Mouse (Mus musculus) heart, embryonic 15.5 days (tissue): ENCODE measurements at regions not wholly inside any gene's neighbourhood (a gene's known extent, or its start where the extent isn't known, plus 50 kb on each side); places are given as distances from the start of the nearest gene placed in this dataset.

ENCODE experiments used
- ATAC-seq: fragments of 200-750 bp; cut with Nextera tagmentation; replicated peaks from 2 replicates; pipeline ENCODE4 v1.8.0; 2017; ENCODE audit warnings: low read depth, moderate TSS enrichment; ENCODE audit not compliant: insufficient number of reproducible peaks, insufficient read depth, low FRiP score
- H3K27ac ChIP-seq: fragments of 300-500 bp; sonication (generic); 2 replicates; pipeline ENCODE4 v1.5.1; 2015; ENCODE audit warnings: mild to moderate bottlenecking, inconsistent platforms
- H3K27me3 ChIP-seq: fragments of 300-500 bp; sonication (generic); 2 replicates; pipeline ENCODE4 v1.6.1; 2015; ENCODE audit warnings: inconsistent platforms
- H3K36me3 ChIP-seq: fragments of 300-500 bp; sonication (generic); 2 replicates; pipeline ENCODE4 v1.6.1; 2015; ENCODE audit warnings: mild to moderate bottlenecking, inconsistent platforms
- H3K4me1 ChIP-seq: fragments of 300-500 bp; sonication (generic); replicated peaks from 2 replicates; pipeline ENCODE4 v1.6.1; 2015; ENCODE audit warnings: inconsistent platforms
- H3K4me2 ChIP-seq: fragments of 300-500 bp; sonication (generic); 2 replicates; pipeline ENCODE4 v1.6.1; 2015; ENCODE audit warnings: inconsistent platforms, mild to moderate bottlenecking, moderate library complexity
- H3K4me3 ChIP-seq: fragments of 300-500 bp; sonication (generic); 2 replicates; pipeline ENCODE4 v1.5.1; 2015; ENCODE audit warnings: mild to moderate bottlenecking, inconsistent platforms
- H3K9ac ChIP-seq: fragments of 300-500 bp; sonication (generic); 2 replicates; pipeline ENCODE4 v1.6.1; 2015; ENCODE audit warnings: mild to moderate bottlenecking, inconsistent platforms
- H3K9me3 ChIP-seq: fragments of 300-500 bp; sonication (generic); replicated peaks from 2 replicates; pipeline ENCODE4 v1.6.1; 2016; ENCODE audit warnings: inconsistent platforms
- WGBS: fragments of 180-500 bp; shearing (Covaris S2); methylation state at CpG from one replicate; pipeline ENCODE4 v1.1.7; 2015; ENCODE audit warnings: mixed read lengths; 5-methylcytosine and 5-hydroxymethylcytosine counted together

DNA sequence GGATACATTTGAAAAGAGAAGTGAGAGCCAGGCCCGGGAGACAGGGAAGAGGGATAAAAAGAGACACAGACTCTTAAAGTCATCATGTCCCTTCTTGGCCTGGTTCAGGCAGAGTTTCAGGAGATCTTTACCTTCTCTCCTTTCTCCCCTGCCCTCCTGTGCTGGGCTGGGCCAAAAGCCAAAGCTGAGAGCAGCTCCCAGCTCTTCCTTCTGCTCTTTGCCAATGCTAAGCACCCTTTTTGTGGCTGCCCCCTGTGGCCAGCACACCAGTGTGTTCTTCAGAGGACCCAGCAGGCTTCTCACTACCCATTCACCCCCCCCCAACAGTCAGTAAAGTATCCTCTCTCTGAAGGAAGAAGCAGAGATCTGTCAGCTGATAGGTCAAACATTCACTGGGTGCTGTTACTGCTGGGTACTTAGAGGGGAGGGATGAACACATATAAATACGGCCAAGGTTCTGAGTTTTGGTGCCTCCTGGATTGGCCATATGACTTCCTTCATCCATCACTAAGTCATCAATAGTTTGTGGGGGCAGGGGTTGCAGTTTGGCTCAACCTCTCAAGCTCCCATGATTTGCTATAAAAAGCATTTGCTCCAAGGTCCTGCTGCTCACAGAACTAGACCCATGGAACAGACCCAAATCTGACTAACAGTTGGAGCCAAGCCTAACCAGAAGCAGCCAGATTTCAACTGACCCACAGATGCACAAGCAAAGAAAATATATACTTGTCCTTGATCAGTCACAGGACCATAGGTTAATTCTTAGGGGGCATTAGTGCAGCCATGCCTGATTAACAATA is 87.7 kb upstream of the Spdye4c start:
- H3K27me3 ChIP-seq: no peaks in the 10 kb centered on the region
- H3K36me3 ChIP-seq: no peaks in the 10 kb centered on the region
- H3K9me3 ChIP-seq: no peaks in the 10 kb centered on the region
- H3K4me2 ChIP-seq: no peak overlapping the region
- H3K4me1 ChIP-seq: peaks cover 20% of the 10 kb centered on the region
- no peak overlapping the region for H3K4me3 ChIP-seq
- no peak for ATAC-seq
- 64% methylated on average over 2 of the region's 2 CpGs for WGBS
- H3K9ac ChIP-seq: no peak overlapping the region
- no peak overlapping the region for H3K27ac ChIP-seq

DNA sequence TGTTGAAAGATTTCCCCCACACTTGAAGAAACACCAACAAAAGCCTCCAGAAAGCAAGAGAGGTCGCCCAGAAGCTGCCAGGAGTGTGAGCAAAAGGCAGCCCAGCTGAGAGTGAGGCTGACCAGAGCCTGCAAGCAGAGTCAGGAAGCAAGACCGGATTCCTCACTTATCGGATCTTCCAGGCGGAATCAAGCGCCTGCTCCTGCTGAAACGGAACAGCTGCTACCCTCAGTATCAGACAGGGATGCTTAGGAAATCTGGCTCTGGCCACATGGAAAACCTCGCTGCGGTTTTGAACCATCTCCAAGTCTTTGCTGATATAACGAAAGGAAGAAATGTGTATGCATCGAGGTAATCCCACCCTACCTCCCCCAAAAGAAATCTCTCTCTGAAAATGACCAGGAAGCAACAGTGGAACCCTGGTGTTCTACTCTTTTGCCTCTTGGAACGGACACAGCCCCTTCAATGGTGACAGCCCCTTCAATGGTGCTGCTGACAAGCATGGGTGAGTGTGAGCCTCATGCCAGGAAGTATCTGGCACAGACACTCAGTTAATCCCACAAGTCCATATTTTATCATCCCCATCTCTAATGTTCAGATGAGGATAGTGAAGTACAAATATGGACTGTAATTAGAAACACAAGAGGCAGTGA is 83.3 kb upstream of the Spdye4c start:
- Histone ChIP-seq H3K9ac (no peak overlapping the region), H3K4me3 (peak overlapping the region; percentile 16)

DNA sequence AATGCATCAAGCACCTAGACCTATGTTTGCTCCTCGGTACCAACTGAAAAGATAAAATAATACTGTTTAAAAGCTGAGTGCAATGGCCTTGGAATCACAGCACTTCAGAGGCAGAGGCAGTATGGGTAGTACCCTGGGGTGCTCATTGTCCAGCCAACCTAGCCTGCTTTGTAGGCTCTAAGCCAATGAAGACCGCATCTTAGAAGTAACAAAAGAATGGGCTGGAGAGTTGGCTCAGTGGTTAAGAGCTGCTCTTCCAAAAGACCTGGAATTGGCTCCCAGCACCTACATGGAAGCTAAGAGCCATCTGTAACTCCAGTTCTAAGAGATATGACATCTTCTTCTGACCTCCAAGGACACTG is 82.8 kb upstream of the Spdye4c start:
- 43% methylated on average over 2 of the region's 2 CpGs for WGBS
- Histone ChIP-seq H3K36me3 (no peaks in the 10 kb centered on the region), H3K27me3 (no peaks in the 10 kb centered on the region), H3K9me3 (no peaks in the 10 kb centered on the region), H3K4me2 (peak overlapping the region; percentile 46), H3K4me3 (0 out of 2 replicates have a peak overlapping the region, but pooled peaks have one; percentile 16), H3K4me1 (peaks cover 24% of the 10 kb centered on the region), H3K9ac (no peak overlapping the region), H3K27ac (peak overlapping the region; percentile 83)
- peak; percentile 44; the same call in 1 of the 2 replicates for ATAC-seq

More for the DNA sequence above, 83.3 kb upstream of the Spdye4c start:
- Histone ChIP-seq H3K9me3 (no peaks in the 10 kb centered on the region), H3K27me3 (no peaks in the 10 kb centered on the region), H3K36me3 (no peaks in the 10 kb centered on the region), H3K27ac (peak overlapping the region; percentile 83), H3K4me2 (peak overlapping the region; percentile 46), H3K4me1 (peaks cover 24% of the 10 kb centered on the region)
- 7% methylated on average over 11 of the region's 11 CpGs for WGBS
- peak; percentile 90 for ATAC-seq

DNA sequence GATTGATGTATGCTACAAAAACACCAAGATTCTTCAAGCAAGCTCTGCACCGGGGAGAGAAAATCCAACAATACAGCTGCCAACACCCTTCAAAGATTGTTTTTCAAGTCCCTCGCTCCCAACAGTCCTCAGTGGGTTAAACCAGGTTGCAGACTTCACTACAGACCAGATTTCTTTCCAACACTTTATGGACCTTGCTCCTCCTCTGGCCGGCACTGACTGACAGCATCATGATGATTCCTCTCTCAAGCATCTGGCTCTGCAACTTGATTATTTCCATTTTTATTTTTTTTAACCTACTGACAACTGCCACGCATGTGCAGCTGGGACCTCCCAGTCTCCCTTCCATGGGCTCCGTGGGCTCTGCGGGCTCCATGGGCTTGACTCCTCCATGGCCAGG is 79.7 kb upstream of the Spdye4c start:
- no peak for ATAC-seq
- 64% methylated on average over 6 of the region's 6 CpGs for WGBS
- no peaks in the 10 kb centered on the region for H3K9me3 ChIP-seq
- H3K9ac ChIP-seq: no peak overlapping the region
- H3K4me2 ChIP-seq: no peak overlapping the region
- H3K27ac ChIP-seq: no peak overlapping the region
- H3K36me3 ChIP-seq: no peaks in the 10 kb centered on the region
- no peak overlapping the region for H3K4me3 ChIP-seq
- no peaks in the 10 kb centered on the region for H3K27me3 ChIP-seq
- H3K4me1 ChIP-seq: peaks cover 27% of the 10 kb centered on the region

DNA sequence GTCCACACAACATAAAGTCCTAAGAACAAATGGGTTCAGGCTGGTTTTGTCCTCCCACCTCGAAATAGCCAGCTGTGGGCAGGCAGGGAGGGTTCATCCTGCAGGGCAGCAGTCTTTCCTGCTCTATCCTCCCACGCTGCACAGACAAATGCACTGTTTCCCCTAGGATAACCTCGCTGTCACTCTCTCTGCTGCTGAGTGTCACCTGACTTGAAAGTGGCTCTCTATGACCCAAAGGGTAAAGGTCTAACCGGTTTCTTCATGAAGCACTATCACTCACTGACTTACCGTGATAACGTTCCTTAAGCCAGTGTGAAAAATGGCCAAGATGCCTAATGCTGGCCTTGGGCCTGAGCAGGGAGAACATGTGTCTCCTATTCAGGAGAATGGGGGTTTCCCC is 78.2 kb upstream of the Spdye4c start:
- no peaks in the 10 kb centered on the region for H3K9me3 ChIP-seq
- no peak; the same call in 1 of the 2 replicates for ATAC-seq
- WGBS: 47% methylated on average over 6 of the region's 6 CpGs

DNA sequence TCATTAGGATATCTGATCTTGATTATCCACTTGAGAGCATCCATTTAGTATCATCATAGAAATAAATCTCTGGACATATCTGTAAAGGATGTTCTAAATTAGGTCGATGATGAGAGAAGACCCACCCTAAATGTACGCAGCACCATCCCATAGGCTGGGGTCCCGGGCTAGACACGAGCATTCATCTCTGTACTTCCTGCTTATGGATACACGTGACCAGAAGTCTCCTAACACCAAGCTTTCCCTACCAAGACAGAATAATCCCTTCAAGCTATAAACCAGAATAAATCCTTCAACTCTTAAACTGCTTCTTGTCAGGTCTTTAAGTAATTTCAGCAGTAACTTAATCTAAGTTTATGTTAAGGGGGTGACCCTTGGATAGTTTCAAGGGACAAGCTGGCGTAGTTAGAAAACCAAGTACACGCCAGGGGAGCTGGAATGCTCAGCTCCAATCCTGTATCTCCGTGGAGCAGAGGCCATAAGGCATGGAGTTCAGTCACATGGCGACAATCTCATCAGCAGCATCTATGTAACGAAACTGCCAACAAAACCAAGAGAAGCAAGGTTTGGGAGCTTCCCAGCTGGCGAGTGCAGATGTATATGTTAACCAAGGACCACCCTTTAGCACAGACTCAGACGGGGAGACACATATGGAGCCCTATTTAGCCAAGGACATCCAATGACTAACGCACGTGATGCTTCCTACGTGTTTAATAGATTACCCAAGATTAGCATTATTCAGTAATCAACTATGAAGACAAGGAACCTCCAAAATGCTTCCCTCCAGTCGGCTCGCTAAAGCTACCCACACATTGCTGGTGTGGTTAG is 76.3 kb upstream of the Spdye4c start:
- H3K36me3 ChIP-seq: no peaks in the 10 kb centered on the region
- no peak overlapping the region for H3K27ac ChIP-seq
- no peaks in the 10 kb centered on the region for H3K27me3 ChIP-seq
- H3K9me3 ChIP-seq: no peaks in the 10 kb centered on the region
- H3K4me1 ChIP-seq: peaks cover 13% of the 10 kb centered on the region; the same call in 1 of the 2 replicates
- H3K4me2 ChIP-seq: no peak overlapping the region
- WGBS: 73% methylated on average over 17 of the region's 17 CpGs
- no peak for ATAC-seq
- no peak overlapping the region for H3K9ac ChIP-seq
- H3K4me3 ChIP-seq: no peak overlapping the region

More for the DNA sequence above, 78.2 kb upstream of the Spdye4c start:
- Histone ChIP-seq H3K27me3 (no peaks in the 10 kb centered on the region), H3K36me3 (no peaks in the 10 kb centered on the region), H3K27ac (no peak overlapping the region), H3K4me1 (peaks cover 22% of the 10 kb centered on the region), H3K4me2 (no peak overlapping the region), H3K9ac (no peak overlapping the region), H3K4me3 (no peak overlapping the region)

DNA sequence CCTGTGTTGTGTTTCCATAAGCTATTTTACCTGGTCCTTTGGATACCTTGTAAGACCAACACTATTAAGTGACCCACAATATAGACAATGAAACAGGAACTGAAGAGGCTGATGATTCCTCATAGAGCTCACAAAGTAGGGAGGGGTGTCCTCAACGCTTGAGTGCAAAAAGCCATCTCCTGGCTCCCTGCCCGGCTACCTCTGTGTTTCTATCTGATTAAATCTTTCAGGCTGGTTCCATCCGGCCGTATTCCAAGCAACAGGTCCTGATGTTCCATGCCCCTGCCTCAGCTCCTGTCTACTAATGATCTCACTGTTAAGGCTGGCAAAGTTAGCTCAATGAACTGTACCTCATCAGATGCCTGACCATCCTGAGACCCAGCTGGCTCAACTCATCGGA is 75.3 kb upstream of the Spdye4c start:
- ATAC-seq: no peak
- Histone ChIP-seq H3K27ac (0 out of 2 replicates have a peak overlapping the region, but pooled peaks have one; percentile 8), H3K36me3 (no peaks in the 10 kb centered on the region), H3K9ac (no peak overlapping the region), H3K4me2 (no peak overlapping the region), H3K9me3 (no peaks in the 10 kb centered on the region), H3K27me3 (no peaks in the 10 kb centered on the region), H3K4me1 (peaks cover 13% of the 10 kb centered on the region; the same call in 1 of the 2 replicates), H3K4me3 (no peak overlapping the region)
- WGBS: 62% methylated on average over 5 of the region's 5 CpGs

DNA sequence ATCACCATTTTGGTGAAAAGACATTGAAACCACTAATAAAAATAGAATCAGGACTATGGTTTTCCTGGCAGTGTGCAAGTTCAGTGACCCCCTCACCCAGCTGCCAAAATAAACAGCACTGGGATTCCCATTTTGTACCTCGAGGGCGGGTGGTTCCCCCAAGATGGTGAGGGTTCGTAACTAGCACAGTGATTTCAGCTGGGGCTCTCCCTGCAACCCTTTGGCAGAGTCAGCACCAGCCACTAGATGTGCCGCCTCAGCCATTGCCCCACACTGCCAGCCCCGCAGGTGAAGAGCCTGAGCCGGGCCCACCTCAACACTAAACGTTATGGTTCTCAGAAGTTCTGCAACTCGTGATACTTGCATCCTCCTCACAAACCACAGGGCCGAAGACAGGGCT is 74.3 kb upstream of the Spdye4c start:
- no peak for ATAC-seq
- H3K36me3 ChIP-seq: no peaks in the 10 kb centered on the region
- no peak overlapping the region for H3K4me2 ChIP-seq
- H3K9ac ChIP-seq: no peak overlapping the region
- no peaks in the 10 kb centered on the region for H3K9me3 ChIP-seq
- H3K4me1 ChIP-seq: peaks cover 13% of the 10 kb centered on the region; the same call in 1 of the 2 replicates
- no peaks in the 10 kb centered on the region for H3K27me3 ChIP-seq
- WGBS: 74% methylated on average over 9 of the region's 9 CpGs
- no peak overlapping the region for H3K27ac ChIP-seq
- H3K4me3 ChIP-seq: no peak overlapping the region

DNA sequence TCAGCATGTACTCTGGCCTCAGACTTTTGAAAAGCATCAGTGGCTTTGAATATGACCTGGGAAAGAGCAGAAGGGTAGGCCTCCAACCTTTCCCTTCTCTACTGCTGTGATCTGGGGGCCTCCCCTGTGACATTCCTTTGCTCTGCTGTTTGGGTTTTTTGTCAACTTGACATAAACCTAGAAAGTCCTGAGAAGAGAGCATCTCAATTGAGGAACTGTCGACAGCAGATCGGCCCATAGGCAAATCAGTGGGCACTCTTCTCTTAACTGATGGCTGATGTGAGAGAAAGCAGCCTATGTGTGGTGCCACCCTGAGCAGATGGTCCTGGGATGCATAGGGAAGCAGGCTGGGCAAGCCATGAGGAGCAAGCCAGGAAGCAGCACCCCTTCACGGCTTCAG is 72.9 kb upstream of the Spdye4c start:
- WGBS: 85% methylated on average over 3 of the region's 3 CpGs
- Histone ChIP-seq H3K27ac (no peak overlapping the region), H3K9ac (no peak overlapping the region), H3K4me1 (peaks cover 9% of the 10 kb centered on the region; the same call in 1 of the 2 replicates), H3K9me3 (no peaks in the 10 kb centered on the region), H3K4me3 (no peak overlapping the region), H3K36me3 (no peaks in the 10 kb centered on the region), H3K27me3 (no peaks in the 10 kb centered on the region), H3K4me2 (no peak overlapping the region)
- ATAC-seq: no peak

DNA sequence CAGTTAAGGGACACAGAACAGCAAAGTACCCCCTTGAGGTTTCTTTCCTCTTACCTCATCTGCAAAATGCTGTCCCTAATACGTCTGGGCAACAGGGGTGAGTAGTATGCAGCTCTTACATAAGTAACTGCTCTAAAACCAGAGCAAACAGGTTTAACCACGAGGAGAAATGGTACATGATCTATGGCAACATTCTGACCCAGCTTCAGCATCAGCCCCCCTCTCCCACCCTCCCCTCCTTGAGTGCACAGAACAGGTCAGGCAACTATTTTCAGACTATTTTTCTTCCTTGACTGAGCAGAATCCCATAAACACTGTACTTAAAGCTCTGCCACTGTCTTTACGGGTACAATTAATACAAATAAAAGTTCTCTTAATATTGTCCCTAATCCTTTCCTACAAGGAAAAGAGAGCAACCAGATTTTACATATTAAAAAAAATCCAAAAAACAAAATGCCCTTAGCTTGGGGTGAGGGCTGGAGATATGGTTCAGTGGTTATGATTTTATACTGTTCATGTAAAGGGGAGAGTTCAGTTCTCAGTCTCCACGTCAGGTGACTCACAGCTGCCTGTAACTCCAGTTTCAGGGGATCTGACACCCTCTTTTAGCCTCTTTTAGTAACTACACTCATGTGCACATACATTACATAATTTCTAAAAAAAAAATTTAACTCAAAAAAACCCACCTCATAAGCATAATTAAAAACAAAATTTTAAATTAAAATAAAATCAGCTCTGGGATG is 69.1 kb upstream of the Spdye4c start:
- Histone ChIP-seq H3K4me3 (no peak overlapping the region), H3K4me2 (no peak overlapping the region), H3K27me3 (no peaks in the 10 kb centered on the region), H3K27ac (no peak overlapping the region), H3K9ac (no peak overlapping the region), H3K36me3 (no peaks in the 10 kb centered on the region), H3K4me1 (peaks cover 1% of the 10 kb centered on the region; the same call in 1 of the 2 replicates), H3K9me3 (no peaks in the 10 kb centered on the region)
- ATAC-seq: no peak
- 63% methylated on average over 4 of the region's 4 CpGs for WGBS
